Mouse (Mus musculus): ENCODE measurements around the gene Zfp711. TPM values are rescaled to one million over a fixed set of nuclear protein-coding genes. Genes with fewer than 3 reads are reported as not detected.

Gene Zfp711
- polyA plus RNA-seq (2015; fragmentation: Nextera tagmentation; extraction: Ambion mirVana) = 11.0 and 11.2 TPM in 2 replicates

DNA sequence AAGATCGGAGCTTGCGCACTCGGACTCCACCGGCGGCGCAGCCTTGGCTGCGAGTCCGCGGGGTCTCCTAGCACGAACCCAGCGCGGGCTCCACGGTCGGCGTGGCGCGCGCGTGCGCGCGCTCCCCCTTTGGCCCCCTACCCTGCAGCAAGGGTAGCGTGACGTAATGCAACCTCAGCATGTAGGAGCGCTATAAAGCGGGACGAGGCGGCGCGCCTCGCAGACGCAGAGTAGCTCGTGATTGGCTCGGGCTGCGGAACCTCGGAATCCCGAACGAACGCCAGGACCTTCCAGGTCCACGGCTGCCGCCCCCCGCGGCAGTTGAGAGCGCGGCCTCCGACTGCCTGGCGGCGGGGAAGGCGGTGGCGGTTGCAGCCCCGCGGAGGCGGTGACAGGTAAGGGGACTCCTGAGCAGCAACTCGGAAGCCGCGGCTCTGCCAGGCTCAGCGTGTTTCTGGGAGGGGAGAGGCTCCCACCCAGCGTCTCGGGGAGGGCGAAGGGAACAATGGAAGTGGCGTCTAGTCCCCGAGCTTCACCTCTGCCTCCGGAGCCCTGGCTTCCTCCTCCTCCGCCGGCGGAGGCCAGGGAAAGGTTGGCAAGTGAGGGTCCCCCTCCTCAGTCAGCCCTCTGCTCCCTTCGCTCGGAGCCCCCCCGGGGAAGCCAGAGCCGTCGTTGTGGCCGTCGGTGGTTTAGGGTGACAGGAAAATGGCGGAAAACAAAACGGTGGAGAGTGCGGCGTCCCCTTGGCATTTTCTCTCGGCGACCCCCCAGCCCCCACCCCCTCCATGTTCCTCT is at the start of gene Zfp711:
Gene Zfp711 (plus strand): TSS at position 16 of the 795 bp plus-strand sequence.
- Histone ChIP-seq H3K4me2 (peak within 1 kb of the TSS; percentile 46), H3K9ac (peak within 1 kb of the TSS; percentile 60), H3K27me3 (no peaks in the 10 kb centered on the region), H3K9me3 (no peaks in the 10 kb centered on the region), H3K36me3 (no peaks in the 10 kb centered on the region), H3K4me1 (no peaks in the 10 kb centered on the region), H3K4me3 (peak within 1 kb of the TSS; percentile 63), H3K27ac (peak within 1 kb of the TSS; percentile 75)
- ATAC-seq (ENCODE audit: insufficient number of reproducible peaks, low FRiP score, low TSS enrichment, low read depth) = peak; percentile 96
- WGBS = 20% methylated on average over 65 of the region's 79 CpGs

DNA sequence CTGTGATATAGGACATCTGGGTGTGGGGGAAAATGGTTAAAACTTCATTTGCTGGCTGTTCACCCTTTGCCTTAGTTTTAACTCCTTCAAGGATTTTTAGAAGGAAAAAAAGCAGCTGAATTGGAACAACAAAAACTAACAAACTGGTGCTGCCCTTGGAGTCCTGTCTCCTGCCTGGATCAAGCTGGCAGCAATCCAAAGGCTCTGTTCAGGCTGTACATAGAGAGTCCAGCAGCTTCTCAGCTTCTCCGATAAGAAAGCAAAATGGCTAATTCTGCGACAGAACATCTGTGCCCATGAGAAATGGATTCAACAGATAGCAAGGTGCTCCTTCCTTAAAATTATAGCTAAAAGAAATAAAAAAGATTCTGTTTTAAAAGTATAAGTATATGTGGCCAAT is 32.6 kb upstream of the Zfp711 start:
- Histone ChIP-seq H3K36me3 (no peaks in the 10 kb centered on the region), H3K27me3 (no peaks in the 10 kb centered on the region), H3K4me2 (no peak overlapping the region), H3K9me3 (no peaks in the 10 kb centered on the region), H3K4me3 (no peak overlapping the region), H3K4me1 (no peaks in the 10 kb centered on the region), H3K27ac (no peak overlapping the region), H3K9ac (no peak overlapping the region)
- no peak for ATAC-seq (ENCODE audit: insufficient number of reproducible peaks, low FRiP score, low TSS enrichment, low read depth)
- WGBS = 83% methylated on average over 2 of the region's 2 CpGs

DNA sequence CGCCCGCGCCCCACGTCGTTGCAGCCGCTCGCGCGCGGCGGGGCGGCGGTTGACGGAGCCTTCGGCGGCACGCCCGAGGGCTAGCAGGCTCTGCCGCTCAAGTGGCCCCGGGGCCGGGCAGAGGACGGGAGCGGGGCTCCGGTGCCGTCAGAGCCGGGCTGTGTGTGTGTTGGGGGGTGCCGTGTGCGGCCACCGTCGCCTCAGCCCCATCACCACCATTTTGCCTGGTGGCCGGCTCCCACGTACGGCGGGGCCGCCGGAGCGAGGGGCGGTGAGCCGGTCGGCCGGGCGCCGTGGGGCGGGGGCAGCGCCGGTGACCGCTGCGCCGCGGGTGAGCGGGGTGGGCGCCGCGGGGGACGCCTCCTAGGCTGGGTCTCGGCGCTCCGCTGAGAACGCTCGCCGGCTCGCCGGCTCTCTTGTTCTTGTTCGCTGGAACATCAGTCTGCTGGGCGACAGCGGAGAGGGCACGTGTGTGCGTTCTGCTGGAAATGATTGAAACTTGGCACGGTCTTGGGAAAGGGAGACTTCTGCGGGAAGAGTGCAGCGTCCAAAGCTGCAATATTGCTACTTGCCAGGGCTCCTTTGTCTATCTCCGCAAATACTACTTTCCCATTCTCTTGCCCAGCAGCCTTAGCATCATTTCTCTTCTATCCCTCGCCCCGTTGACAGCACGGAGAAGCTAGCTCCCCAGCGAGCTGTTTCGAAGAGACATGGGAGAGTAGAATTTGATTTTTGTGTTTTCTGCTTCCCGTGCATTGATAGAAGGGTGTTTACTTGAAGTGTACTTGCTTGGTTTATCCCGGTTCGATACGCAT is 1.2 kb downstream of the Zfp711 start:
- H3K27me3 ChIP-seq = no peaks in the 10 kb centered on the region
- H3K4me2 ChIP-seq = peak overlapping the region; percentile 46
- peak overlapping the region; percentile 63 for H3K4me3 ChIP-seq
- peak overlapping the region; percentile 60 for H3K9ac ChIP-seq
- H3K27ac ChIP-seq = peak overlapping the region; percentile 75
- no peaks in the 10 kb centered on the region for H3K36me3 ChIP-seq
- peak; percentile 71; the same call in 1 of the 2 replicates for ATAC-seq (ENCODE audit: insufficient number of reproducible peaks, low FRiP score, low TSS enrichment, low read depth)
- 24% methylated on average over 56 of the region's 81 CpGs for WGBS
- no peaks in the 10 kb centered on the region for H3K4me1 ChIP-seq
- H3K9me3 ChIP-seq = no peaks in the 10 kb centered on the region

DNA sequence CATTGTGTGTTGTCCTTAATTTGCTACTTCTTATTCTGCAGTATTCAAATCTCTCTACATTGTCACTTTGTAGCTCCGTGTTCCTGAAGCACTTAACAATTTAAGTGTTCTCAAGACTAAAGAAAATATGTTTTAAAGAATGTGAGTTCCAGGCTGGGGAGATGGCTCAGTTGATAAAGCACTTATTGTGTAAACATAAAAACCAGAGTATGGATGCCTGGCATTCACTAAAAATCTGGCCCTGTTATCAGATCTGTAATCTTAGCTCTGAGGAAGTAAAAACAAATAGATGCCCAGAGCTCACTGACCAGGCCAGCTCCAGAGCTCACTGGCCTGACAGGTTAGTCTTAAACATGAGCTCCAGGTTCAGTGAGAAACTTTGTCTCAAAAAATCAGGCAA is 75.2 kb downstream of the Zfp711 start:
- no peak overlapping the region for H3K4me2 ChIP-seq
- no peak overlapping the region for H3K9ac ChIP-seq
- no peak overlapping the region for H3K27ac ChIP-seq
- H3K4me1 ChIP-seq = no peaks in the 10 kb centered on the region
- 56% methylated on average over 1 of the region's 1 CpGs for WGBS
- no peak overlapping the region for H3K4me3 ChIP-seq
- no peaks in the 10 kb centered on the region for H3K27me3 ChIP-seq
- H3K36me3 ChIP-seq = no peaks in the 10 kb centered on the region
- no peak for ATAC-seq (ENCODE audit: insufficient number of reproducible peaks, low FRiP score, low TSS enrichment, low read depth)
- no peaks in the 10 kb centered on the region for H3K9me3 ChIP-seq

DNA sequence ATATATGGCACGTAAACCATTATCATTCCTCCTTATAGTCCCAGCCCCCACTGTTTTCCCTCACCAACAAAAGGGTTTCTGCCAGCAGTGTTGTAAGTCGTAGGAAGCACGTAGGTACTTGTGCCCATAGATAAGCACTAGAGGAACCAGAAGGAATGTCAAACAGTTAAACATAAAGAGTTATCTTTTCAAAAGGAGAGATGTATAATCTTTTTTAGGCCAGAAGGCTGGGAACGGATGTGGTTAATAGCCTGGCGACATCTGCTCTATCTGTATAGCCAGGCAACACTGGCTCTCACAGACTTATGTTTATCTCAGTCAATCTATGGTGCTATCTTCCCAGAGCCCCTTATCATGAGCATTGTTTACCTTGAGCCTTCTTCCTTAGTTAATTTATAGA is 80.3 kb downstream of the Zfp711 start:
- no peaks in the 10 kb centered on the region for H3K4me1 ChIP-seq
- no peak overlapping the region for H3K4me3 ChIP-seq
- no peaks in the 10 kb centered on the region for H3K27me3 ChIP-seq
- H3K36me3 ChIP-seq = no peaks in the 10 kb centered on the region
- no peak overlapping the region for H3K9ac ChIP-seq
- H3K4me2 ChIP-seq = no peak overlapping the region
- no peak for ATAC-seq (ENCODE audit: insufficient number of reproducible peaks, low FRiP score, low TSS enrichment, low read depth)
- H3K27ac ChIP-seq = no peak overlapping the region
- WGBS = 70% methylated on average over 5 of the region's 5 CpGs
- H3K9me3 ChIP-seq = no peaks in the 10 kb centered on the region

Other genes starting within 250 kb of the Zfp711 start
- not detected in 2 replicates for gene Satl1, start 193.7 kb upstream of the Zfp711 start, polyA plus RNA-seq (2015; fragmentation: Nextera tagmentation; extraction: Ambion mirVana)
- not detected in 2 replicates for gene 2010106E10Rik, start 105.3 kb upstream of the Zfp711 start, polyA plus RNA-seq (2015; fragmentation: Nextera tagmentation; extraction: Ambion mirVana)
- 21.1 and 24.2 TPM in 2 replicates for gene Pof1b, start 98.1 kb downstream of the Zfp711 start, polyA plus RNA-seq (2015; fragmentation: Nextera tagmentation; extraction: Ambion mirVana)